Mouse (Mus musculus): ENCODE measurements around the gene Trpc7.

DNA sequence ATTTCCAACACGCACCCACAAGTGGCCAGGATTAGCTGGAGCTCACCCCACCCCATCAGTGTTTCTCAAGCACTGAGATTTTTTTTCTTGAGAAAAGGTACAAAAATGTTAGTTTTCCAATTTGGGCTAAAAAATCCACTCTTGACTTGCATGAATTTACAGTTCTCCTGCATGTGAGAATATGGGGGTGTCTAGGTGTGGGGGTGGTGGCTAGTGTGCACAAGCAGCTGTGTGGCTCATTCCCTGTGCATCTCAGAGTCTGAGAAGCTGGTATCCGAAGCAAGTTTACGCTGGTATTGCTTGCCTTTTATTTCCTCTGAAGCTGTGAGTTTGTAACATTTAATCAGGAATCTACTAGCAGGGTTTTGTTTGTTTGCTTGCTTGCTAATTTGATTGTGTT lies 105.1 kb downstream of the Trpc7 start:
- no peak for TF ChIP-seq ZC3H11A (IDR thresholded peaks at IDR 0.05; ENCODE audit: borderline replicate concordance, low read depth, low read length)
- no peak for TF ChIP-seq CHD2 (IDR thresholded peaks at IDR 0.05; ENCODE audit: low read depth, low read length)

Measured in ES-E14 (cell line).